Mouse (Mus musculus) olfactory bulb, adult 2 months (tissue): ENCODE measurements around the gene Enox1. TPM values are rescaled to one million over a fixed set of nuclear protein-coding genes. Genes with fewer than 3 reads are reported as not detected.

Experiments used
- H3K27ac ChIP-seq: fragments of 200-500 bp; 2 replicates; pipeline ENCODE4 v1.5.1; 2012; ENCODE audit warnings: low read depth, low read length; ENCODE audit not compliant: insufficient read depth
- H3K4me1 ChIP-seq: fragments of 200-500 bp; 2 replicates; pipeline ENCODE4 v1.6.1; 2012; ENCODE audit warnings: low read length; ENCODE audit not compliant: control insufficient read depth, insufficient read depth
- H3K4me3 ChIP-seq: fragments of 200-500 bp; 2 replicates; pipeline ENCODE4 v1.5.1; 2012; ENCODE audit warnings: mild to moderate bottlenecking, low read depth, low read length, moderate library complexity; ENCODE audit not compliant: insufficient read depth
- CTCF ChIP-seq: fragments of 200-500 bp; IDR thresholded peaks from 2 replicates; pipeline ENCODE4 v1.5.1; 2012; ENCODE audit warnings: low read depth, mild to moderate bottlenecking, low read length, moderate library complexity; ENCODE audit not compliant: insufficient read depth
- POLR2A ChIP-seq: fragments of 200-500 bp; IDR thresholded peaks from 2 replicates; pipeline ENCODE4 v1.6.1; 2012; ENCODE audit warnings: mild to moderate bottlenecking, low read depth, low read length, moderate library complexity; ENCODE audit not compliant: insufficient read depth
- WGBS: fragments of 180-500 bp; shearing (Covaris S2); methylation state at CpG from one replicate; pipeline ENCODE4 v1.1.7; 2018; 5-methylcytosine and 5-hydroxymethylcytosine counted together
- polyA plus RNA-seq: library from polyadenylated mRNA; stranded (reverse); fragments of >200 nt; gene quantifications from 2 replicates; pipeline ENCODE4 v1.2.4, GENCODE M21; 2012; ENCODE audit warnings: low replicate concordance; ENCODE audit not compliant: missing spikeins, insufficient read depth, insufficient read length

Enox1 gene
- polyA plus RNA-seq, 1 experiment = not detected

- H3K4me1 ChIP-seq = peaks cover 5% of the 10 kb centered on the region; the same call in 1 of the 2 replicates
- H3K27ac ChIP-seq = no peak overlapping the region
- 62% methylated on average over 4 of the region's 4 CpGs for WGBS
- TF ChIP-seq CTCF (no peak), POLR2A (no peak)
- H3K4me3 ChIP-seq = no peak overlapping the region
Measured at GRCm38 (mm10) chr14:77621473-77622264, 465.1 kb downstream of the Enox1 start.

- H3K27ac ChIP-seq = no peak overlapping the region
- TF ChIP-seq POLR2A (no peak), CTCF (no peak)
- 73% methylated on average over 12 of the region's 12 CpGs for WGBS
- H3K4me3 ChIP-seq = no peak overlapping the region
- peaks cover 8% of the 10 kb centered on the region for H3K4me1 ChIP-seq
Measured at GRCm38 (mm10) chr14:77626557-77627507, 470.3 kb downstream of the Enox1 start.

- WGBS = 91% methylated on average over 10 of the region's 10 CpGs
- Histone ChIP-seq H3K4me1 (peaks cover 9% of the 10 kb centered on the region), H3K4me3 (no peak overlapping the region), H3K27ac (no peak overlapping the region)
- no peak for TF ChIP-seq CTCF
- no peak for TF ChIP-seq POLR2A
Measured at GRCm38 (mm10) chr14:77632466-77633171, 476.1 kb downstream of the Enox1 start.

GRCm38 (mm10) chr14:77633172-77633542 lies 476.6 kb downstream of the Enox1 start:
- Histone ChIP-seq H3K27ac (no peak overlapping the region), H3K4me3 (no peak overlapping the region), H3K4me1 (peaks cover 9% of the 10 kb centered on the region)
- 84% methylated on average over 2 of the region's 2 CpGs for WGBS
- TF ChIP-seq POLR2A = no peak
- TF ChIP-seq CTCF = no peak

- no peak overlapping the region for H3K27ac ChIP-seq
- peaks cover 2% of the 10 kb centered on the region; the same call in 1 of the 2 replicates for H3K4me1 ChIP-seq
- no peak overlapping the region for H3K4me3 ChIP-seq
- 49% methylated on average over 6 of the region's 6 CpGs for WGBS
- TF ChIP-seq CTCF (no peak), POLR2A (no peak)
Measured at GRCm38 (mm10) chr14:77636931-77637330, 480.4 kb downstream of the Enox1 start.

- H3K27ac ChIP-seq = no peak overlapping the region
- H3K4me3 ChIP-seq = no peak overlapping the region
- TF ChIP-seq CTCF = no peak
- TF ChIP-seq POLR2A = no peak
- no peaks in the 10 kb centered on the region for H3K4me1 ChIP-seq
- WGBS = 83% methylated on average over 3 of the region's 3 CpGs
Measured at GRCm38 (mm10) chr14:77638148-77638547, 481.6 kb downstream of the Enox1 start.

- 92% methylated on average over 3 of the region's 3 CpGs for WGBS
- H3K4me1 ChIP-seq = no peaks in the 10 kb centered on the region
- H3K27ac ChIP-seq = no peak overlapping the region
- TF ChIP-seq CTCF = no peak
- no peak for TF ChIP-seq POLR2A
- H3K4me3 ChIP-seq = no peak overlapping the region
Measured at GRCm38 (mm10) chr14:77638616-77639015, 482.1 kb downstream of the Enox1 start.

GRCm38 (mm10) chr14:77639586-77639985 lies 483.0 kb downstream of the Enox1 start:
- H3K4me3 ChIP-seq = no peak overlapping the region
- WGBS = 66% methylated on average over 2 of the region's 2 CpGs
- no peak for TF ChIP-seq CTCF
- no peak for TF ChIP-seq POLR2A
- no peak overlapping the region for H3K27ac ChIP-seq
- H3K4me1 ChIP-seq = no peaks in the 10 kb centered on the region

- 65% methylated on average over 6 of the region's 6 CpGs for WGBS
- H3K27ac ChIP-seq = no peak overlapping the region
- TF ChIP-seq POLR2A (no peak), CTCF (no peak)
- no peak overlapping the region for H3K4me3 ChIP-seq
- H3K4me1 ChIP-seq = no peaks in the 10 kb centered on the region
Measured at GRCm38 (mm10) chr14:77642314-77642713, 485.8 kb downstream of the Enox1 start.
